Mouse (Mus musculus): Measurements from ENCODE around the gene Homer1.

Gene Homer1

GRCm38 (mm10) chr13:93340555-93341278 is 41.3 kb downstream of the Homer1 start:
- DNase-seq (ENCODE audit: low spot score): no peak

GRCm38 (mm10) chr13:93342641-93343040 is 43.2 kb downstream of the Homer1 start:
- no peak for DNase-seq (ENCODE audit: low spot score)

DNA sequence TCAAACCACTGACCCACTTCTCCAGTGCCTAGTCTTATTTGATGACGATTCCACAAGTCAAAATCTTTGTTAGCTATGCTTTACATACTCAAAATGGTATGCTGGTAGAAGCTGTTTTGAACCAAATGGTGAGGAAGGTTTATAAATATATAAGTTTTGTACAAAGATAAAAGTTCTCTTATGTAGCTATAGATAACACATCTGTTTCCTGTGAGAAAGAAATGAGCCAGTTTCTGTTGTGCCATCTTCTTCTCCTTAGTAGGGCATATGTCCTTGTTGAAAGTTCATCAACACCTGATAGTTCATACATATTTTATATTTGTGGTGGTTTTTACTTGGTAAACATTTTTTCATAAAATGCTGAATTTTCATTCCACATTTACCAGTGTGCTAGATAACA is 45.0 kb downstream of the Homer1 start:
- DNase-seq (ENCODE audit: low spot score): no peak

DNA sequence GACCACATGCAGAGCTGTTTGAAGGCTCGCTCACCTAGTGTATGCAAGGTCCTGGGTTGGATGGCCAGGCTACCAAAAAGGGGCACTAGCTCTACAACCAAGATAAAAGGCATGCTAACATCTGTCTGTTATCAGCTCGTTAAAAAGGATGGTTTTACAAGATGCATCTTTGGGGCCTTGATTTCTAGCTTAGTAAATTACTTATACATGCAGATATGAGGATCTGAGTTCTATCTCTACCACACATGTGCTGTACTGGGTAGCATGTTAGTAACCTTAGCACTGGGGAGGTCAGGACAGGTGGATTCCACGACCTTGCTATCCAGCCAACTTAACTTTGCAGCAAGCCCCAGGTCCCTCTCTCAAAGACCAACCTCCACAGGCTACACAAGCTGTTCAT is 46.4 kb downstream of the Homer1 start:
- DNase-seq (ENCODE audit: low spot score): no peak

DNA sequence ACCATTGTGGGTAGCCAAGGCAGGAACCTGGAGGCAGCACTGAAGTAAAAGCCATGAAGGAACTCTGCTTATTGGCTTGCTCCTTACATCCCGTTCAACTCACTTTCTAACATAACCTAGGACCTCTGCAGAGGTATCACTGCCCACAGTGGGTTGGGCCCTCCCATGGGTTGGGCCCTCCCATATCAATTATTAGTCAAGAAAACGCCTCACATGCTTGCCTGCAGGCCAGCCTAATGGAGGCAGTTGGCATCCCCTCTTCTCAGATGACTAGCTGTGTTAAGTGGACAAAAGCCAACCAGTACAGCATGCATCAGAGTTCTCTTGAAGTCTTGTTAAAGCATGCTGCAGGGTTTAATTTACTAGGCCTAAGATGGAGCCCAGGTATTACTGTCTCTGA is 52.6 kb downstream of the Homer1 start:
- DNase-seq (ENCODE audit: low spot score): no peak

- peak; percentile 36 for DNase-seq (ENCODE audit: low spot score)
Measured at GRCm38 (mm10) chr13:93354420-93355278, 55.2 kb downstream of the Homer1 start.

GRCm38 (mm10) chr13:93355279-93355587 is 55.8 kb downstream of the Homer1 start:
- no peak for DNase-seq (ENCODE audit: low spot score)

DNA sequence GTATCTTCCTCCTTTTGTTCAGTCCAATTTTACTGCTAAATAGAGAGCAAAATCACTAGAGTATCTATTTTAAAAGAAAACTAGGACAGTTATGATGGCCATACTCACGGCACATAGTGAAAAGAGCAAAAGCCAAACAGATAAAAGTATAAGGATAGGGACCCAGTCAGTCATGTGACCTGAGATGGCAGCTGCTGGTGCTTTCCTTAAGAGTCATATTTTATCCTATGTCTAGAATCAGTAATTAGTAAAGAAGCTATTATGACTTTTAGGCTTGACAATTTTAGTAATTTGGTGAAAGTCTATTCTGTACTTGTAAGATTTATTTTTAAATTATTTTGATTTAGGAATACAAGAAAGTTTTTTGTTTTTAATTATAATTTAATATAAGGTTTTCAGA is 59.1 kb downstream of the Homer1 start:
- no peak for DNase-seq (ENCODE audit: low spot score)

GRCm38 (mm10) chr13:93367555-93367954 is 68.1 kb downstream of the Homer1 start:
- no peak for DNase-seq (ENCODE audit: low spot score)

DNA sequence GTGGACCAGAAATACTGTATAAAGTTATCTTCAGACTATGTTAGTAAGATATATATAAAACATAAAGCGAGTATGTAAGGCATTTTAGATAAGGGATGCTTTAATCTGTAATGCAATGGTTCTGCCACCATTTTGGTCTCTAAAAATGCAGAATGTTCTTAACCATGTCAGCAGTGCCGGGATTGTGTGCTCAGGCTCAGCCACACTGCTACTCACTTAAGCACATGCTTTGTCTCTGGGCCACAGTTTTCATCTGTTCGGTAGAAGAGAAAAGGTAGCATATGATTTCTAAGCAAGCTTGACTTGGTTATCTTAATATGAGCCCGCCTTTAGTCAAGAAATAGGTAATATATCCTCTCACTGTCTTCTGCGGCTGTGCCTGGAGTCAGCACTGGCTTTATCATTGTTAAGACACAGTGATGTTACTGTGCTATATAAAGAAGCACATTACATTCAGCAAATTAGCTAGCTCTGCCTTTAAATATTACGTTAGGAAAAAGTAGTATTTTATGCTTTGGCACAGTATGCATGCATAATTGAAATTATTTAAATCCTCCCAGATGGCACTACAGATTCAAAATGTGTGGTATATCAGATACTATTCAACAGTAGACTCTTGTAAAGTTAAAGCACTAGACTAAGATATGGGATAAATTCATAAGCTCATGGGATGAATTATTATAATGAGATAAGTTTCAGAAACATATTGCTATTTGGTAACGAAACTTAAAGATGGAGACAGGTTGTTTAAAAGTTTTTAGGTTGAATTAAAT is 69.6 kb downstream of the Homer1 start:
- DNase-seq (ENCODE audit: low spot score): no peak

- no peak for DNase-seq (ENCODE audit: low spot score)
Measured at GRCm38 (mm10) chr13:93374457-93374856, 75.0 kb downstream of the Homer1 start.

- no peak for DNase-seq (ENCODE audit: low spot score)
Measured at GRCm38 (mm10) chr13:93378493-93378892, 79.1 kb downstream of the Homer1 start.

GRCm38 (mm10) chr13:93380399-93381063 is 81.1 kb downstream of the Homer1 start:
- no peak for DNase-seq (ENCODE audit: low spot score)

DNA sequence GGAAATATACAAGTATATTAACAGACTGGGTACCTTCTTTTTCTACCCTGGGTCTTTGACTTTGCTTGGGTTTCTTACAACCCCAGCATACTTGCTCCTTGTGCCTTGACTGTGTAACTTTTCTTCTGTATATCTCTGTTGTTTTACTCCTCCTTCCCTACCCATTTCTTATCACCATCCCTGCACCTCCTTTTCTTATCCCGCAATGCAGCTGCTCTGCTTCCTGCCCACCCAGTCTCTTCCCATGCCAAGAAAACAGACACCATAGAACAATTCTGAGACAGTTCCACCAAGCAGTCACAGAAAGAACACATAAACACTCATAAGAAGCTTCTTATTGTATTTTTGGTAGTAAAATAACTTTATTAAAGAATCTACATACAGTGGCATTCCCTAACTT is 81.9 kb downstream of the Homer1 start:
- DNase-seq (ENCODE audit: low spot score): no peak

DNA sequence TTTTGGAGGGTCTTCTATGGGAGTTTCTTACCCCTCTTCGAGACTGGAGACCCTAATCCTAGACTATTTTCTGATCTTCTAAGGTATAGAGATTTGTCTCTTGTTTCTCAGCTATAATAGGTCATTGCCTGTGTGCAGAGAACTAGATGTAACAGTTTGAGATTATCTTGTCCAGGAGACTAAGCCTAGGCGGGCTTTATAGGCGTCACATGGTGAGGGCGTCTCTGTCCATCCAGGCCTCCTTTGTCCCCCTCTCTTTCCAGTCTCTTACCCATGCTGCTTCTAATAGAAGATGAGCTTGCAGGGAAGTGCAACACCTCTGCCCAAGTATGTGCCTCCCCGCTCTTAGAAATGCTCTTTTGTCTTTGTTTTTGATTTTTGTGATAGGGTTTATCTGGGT is 83.7 kb downstream of the Homer1 start:
- no peak for DNase-seq (ENCODE audit: low spot score)

- no peak for DNase-seq (ENCODE audit: low spot score)
Measured at GRCm38 (mm10) chr13:93383620-93384019, 84.2 kb downstream of the Homer1 start.

- DNase-seq (ENCODE audit: low spot score): no peak
Measured at GRCm38 (mm10) chr13:93384481-93384880, 85.0 kb downstream of the Homer1 start.

DNA sequence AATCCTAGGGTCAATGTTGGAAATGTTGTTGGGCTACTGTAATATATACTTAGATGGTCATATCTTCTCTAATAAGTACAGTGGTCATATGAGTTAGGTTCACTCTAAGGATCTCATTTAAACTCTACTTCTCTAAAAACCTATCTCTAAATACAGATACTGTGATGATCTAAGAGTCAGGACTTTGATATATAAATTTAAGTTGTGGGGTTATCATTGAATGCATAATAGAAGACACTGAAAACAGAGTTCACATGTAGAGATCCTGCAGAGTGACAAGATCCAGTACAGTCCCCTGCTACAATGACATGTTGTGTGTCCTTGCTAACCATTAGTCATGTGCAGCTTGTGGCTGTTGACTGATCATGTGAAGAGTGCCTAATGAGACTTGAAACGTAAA is 85.7 kb downstream of the Homer1 start:
- no peak for DNase-seq (ENCODE audit: low spot score)

- DNase-seq (ENCODE audit: low spot score): no peak
Measured at GRCm38 (mm10) chr13:93387440-93387839, 88.0 kb downstream of the Homer1 start.

GRCm38 (mm10) chr13:93388594-93389241 is 89.3 kb downstream of the Homer1 start:
- DNase-seq (ENCODE audit: low spot score): no peak

DNA sequence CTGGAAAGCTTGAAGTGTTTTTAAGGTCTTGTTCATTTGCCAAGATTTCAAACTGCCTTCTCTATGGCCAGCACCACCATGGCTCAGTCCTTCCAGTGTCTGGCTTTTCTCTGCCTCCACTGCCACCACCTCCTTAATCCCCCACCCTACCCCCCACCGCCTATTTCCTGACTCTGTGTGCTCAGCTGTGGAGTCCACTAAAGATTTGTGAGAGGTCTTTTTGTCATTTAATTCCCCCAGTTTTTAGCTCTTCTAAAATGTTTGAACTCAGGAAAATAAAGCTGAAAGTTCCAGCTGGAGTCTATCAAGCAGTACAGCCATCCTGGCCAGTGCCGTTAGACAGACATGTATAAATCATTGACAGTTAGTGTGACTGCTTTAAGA is 89.8 kb downstream of the Homer1 start:
- DNase-seq (ENCODE audit: low spot score): peak; percentile 13

DNA sequence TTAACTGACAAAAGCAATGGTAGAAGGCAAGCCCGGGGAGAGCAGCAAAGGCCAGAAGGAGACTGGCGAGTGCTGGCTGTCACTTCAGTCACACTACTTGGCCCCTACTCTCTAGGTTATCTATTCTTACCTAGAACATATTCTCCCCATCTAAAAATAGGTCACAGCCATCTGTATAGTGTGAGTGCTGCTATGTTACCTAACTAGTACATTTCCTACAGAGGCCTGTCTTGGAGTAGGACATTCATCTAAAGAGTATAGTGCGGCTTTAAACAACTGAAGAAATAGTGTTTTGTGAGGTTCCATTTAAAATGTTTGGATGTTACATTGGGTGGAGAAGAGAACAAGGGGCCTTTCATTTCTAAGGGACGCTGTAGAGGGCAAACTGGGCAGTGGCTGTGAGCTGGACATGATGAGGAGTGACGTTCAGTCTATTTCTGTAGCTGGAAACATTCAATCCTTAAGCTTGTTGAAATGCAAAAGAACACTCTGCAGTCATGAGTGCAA is 100.3 kb downstream of the Homer1 start:
- no peak for DNase-seq (ENCODE audit: low spot score)
